Mouse (Mus musculus): ENCODE data around the gene Ggta1.

GRCm38 (mm10) chr2:35412246-35412645 is 50.8 kb downstream of the Ggta1 start:
- TF ChIP-seq NRF1 (IDR thresholded peaks at IDR 0.05; ENCODE audit: low read depth, low read length) (no peak), ZKSCAN1 (IDR thresholded peaks at IDR 0.05; ENCODE audit: borderline replicate concordance, low read depth, low read length) (no peak), POLR2A (IDR thresholded peaks at IDR 0.05; ENCODE audit: low read depth, low read length) (no peak), CTCF (conservative IDR thresholded peaks at IDR 0.05 in 1 of 2, IDR thresholded peaks at IDR 0.05 in 1 of 2; ENCODE audit: low read depth in 2 of 2, low read length in 2 of 2) (no peak), USF2 (conservative IDR thresholded peaks at IDR 0.05; ENCODE audit: low read depth, low read length) (no peak)

Data from CH12.LX (cell line).